Mouse (Mus musculus) testis, adult 2 months (tissue): ENCODE data around the gene Npas1. TPM values are rescaled to one million over a fixed set of nuclear protein-coding genes. Genes with fewer than 3 reads are reported as not detected.

ENCODE experiments used
- H3K27ac ChIP-seq: fragments of 200-500 bp; 2 replicates; pipeline ENCODE4 v1.5.1; 2012; ENCODE audit warnings: low read depth, low read length; ENCODE audit not compliant: control insufficient read depth, insufficient read depth
- H3K27me3 ChIP-seq: fragments of 200-500 bp; 2 replicates; pipeline ENCODE4 v1.6.1; 2012; ENCODE audit warnings: mild to moderate bottlenecking, low read length, moderate library complexity; ENCODE audit not compliant: control insufficient read depth, insufficient read depth
- H3K36me3 ChIP-seq: fragments of 200-500 bp; 2 replicates; pipeline ENCODE4 v1.6.1; 2012; ENCODE audit warnings: mild to moderate bottlenecking, low read length; ENCODE audit not compliant: control insufficient read depth, insufficient read depth
- H3K4me1 ChIP-seq: fragments of 200-500 bp; 2 replicates; pipeline ENCODE4 v1.6.1; 2012; ENCODE audit warnings: low read length; ENCODE audit not compliant: control insufficient read depth, insufficient read depth
- H3K4me3 ChIP-seq: fragments of 200-500 bp; 2 replicates; pipeline ENCODE4 v1.5.1; 2012; ENCODE audit warnings: low read depth, mild to moderate bottlenecking, low read length, moderate library complexity, mixed read lengths; ENCODE audit not compliant: control insufficient read depth
- CTCF ChIP-seq: fragments of 200-500 bp; IDR thresholded peaks from 2 replicates; pipeline ENCODE4 v1.5.1; 2012; ENCODE audit warnings: low read depth, mild to moderate bottlenecking, inconsistent platforms, low read length, moderate library complexity; ENCODE audit not compliant: control insufficient read depth, insufficient read depth, insufficient replicate concordance
- POLR2A ChIP-seq: fragments of 200-500 bp; IDR thresholded peaks from 2 replicates; pipeline ENCODE4 v1.6.1; 2012; ENCODE audit warnings: low read depth, mild to moderate bottlenecking, inconsistent platforms, low read length, moderate library complexity; ENCODE audit not compliant: control insufficient read depth
- polyA plus RNA-seq: library from polyadenylated mRNA; depleted of rRNA; stranded (reverse); fragments of >200 nt; gene quantifications from 2 replicates; pipeline ENCODE4 v1.2.3, GENCODE M21; 2012; rRNA removed

The Npas1 gene
- polyA plus RNA-seq, result 0.72 and 1.4 TPM in 2 replicates

GRCm38 (mm10) chr7:16477628-16478027, at the start of gene Npas1:
TSS of gene Npas1 (minus strand) at chr7:16477728.
- no peaks in the 10 kb centered on the region for H3K36me3 ChIP-seq
- no peaks in the 10 kb centered on the region; the same call in 1 of the 2 replicates for H3K27me3 ChIP-seq
- H3K27ac ChIP-seq, result no peak within 1 kb of the TSS
- no peak within 1 kb of the TSS; the same call in 1 of the 2 replicates for H3K4me3 ChIP-seq
- peaks cover 29% of the 10 kb centered on the region for H3K4me1 ChIP-seq
- TF ChIP-seq POLR2A, result no peak
- TF ChIP-seq CTCF, result no peak

- no peaks in the 10 kb centered on the region; the same call in 1 of the 2 replicates for H3K36me3 ChIP-seq
- no peak overlapping the region for H3K27ac ChIP-seq
- H3K27me3 ChIP-seq, result no peaks in the 10 kb centered on the region
- H3K4me3 ChIP-seq, result no peak overlapping the region
- TF ChIP-seq CTCF, result no peak
- no peak for TF ChIP-seq POLR2A
- no peaks in the 10 kb centered on the region for H3K4me1 ChIP-seq
Measured at GRCm38 (mm10) chr7:16525995-16526394, 48.5 kb upstream of the Npas1 start.

- no peak overlapping the region for H3K4me3 ChIP-seq
- H3K36me3 ChIP-seq, result no peaks in the 10 kb centered on the region; the same call in 1 of the 2 replicates
- H3K27ac ChIP-seq, result no peak overlapping the region
- H3K4me1 ChIP-seq, result no peaks in the 10 kb centered on the region
- H3K27me3 ChIP-seq, result no peaks in the 10 kb centered on the region
- TF ChIP-seq POLR2A (no peak), CTCF (no peak)
Measured at GRCm38 (mm10) chr7:16525448-16525847, 47.9 kb upstream of the Npas1 start.

- Histone ChIP-seq H3K36me3 (no peaks in the 10 kb centered on the region; the same call in 1 of the 2 replicates), H3K27ac (no peak overlapping the region), H3K4me3 (no peak overlapping the region), H3K27me3 (no peaks in the 10 kb centered on the region), H3K4me1 (no peaks in the 10 kb centered on the region)
- TF ChIP-seq CTCF, result no peak
- TF ChIP-seq POLR2A, result no peak
Measured at GRCm38 (mm10) chr7:16524308-16524707, 46.8 kb upstream of the Npas1 start.

GRCm38 (mm10) chr7:16519310-16519709, 41.8 kb upstream of the Npas1 start:
- TF ChIP-seq POLR2A (no peak), CTCF (no peak)
- Histone ChIP-seq H3K4me1 (no peaks in the 10 kb centered on the region), H3K4me3 (no peak overlapping the region), H3K27me3 (no peaks in the 10 kb centered on the region), H3K36me3 (peaks cover 2% of the 10 kb centered on the region), H3K27ac (no peak overlapping the region)

- TF ChIP-seq POLR2A (no peak), CTCF (no peak)
- H3K27ac ChIP-seq, result no peak overlapping the region
- peaks cover 3% of the 10 kb centered on the region for H3K36me3 ChIP-seq
- no peaks in the 10 kb centered on the region for H3K4me1 ChIP-seq
- no peaks in the 10 kb centered on the region for H3K27me3 ChIP-seq
- peak overlapping the region; percentile 28; the same call in 1 of the 2 replicates for H3K4me3 ChIP-seq
Measured at GRCm38 (mm10) chr7:16517198-16517597, 39.7 kb upstream of the Npas1 start.

GRCm38 (mm10) chr7:16507284-16507683, 29.8 kb upstream of the Npas1 start:
- Histone ChIP-seq H3K4me1 (no peaks in the 10 kb centered on the region), H3K36me3 (peaks cover 2% of the 10 kb centered on the region; the same call in 1 of the 2 replicates)

GRCm38 (mm10) chr7:16505226-16505593, 27.7 kb upstream of the Npas1 start:
- H3K4me1 ChIP-seq, result no peaks in the 10 kb centered on the region
- H3K4me3 ChIP-seq, result no peak overlapping the region
- no peaks in the 10 kb centered on the region; the same call in 1 of the 2 replicates for H3K36me3 ChIP-seq
- H3K27me3 ChIP-seq, result no peaks in the 10 kb centered on the region
- TF ChIP-seq POLR2A, result no peak
- no peak for TF ChIP-seq CTCF
- H3K27ac ChIP-seq, result no peak overlapping the region

More at GRCm38 (mm10) chr7:16507284-16507683, 29.8 kb upstream of the Npas1 start:
- TF ChIP-seq CTCF (peak; percentile 48; the same call in 1 of the 2 replicates), POLR2A (no peak)
- Histone ChIP-seq H3K27ac (no peak overlapping the region), H3K27me3 (no peaks in the 10 kb centered on the region), H3K4me3 (no peak overlapping the region)
